Mouse (Mus musculus) CH12.LX (cell line): ENCODE measurements around the gene Cdh18. TPM values are rescaled to one million over a fixed set of nuclear protein-coding genes. Genes with fewer than 3 reads are reported as not detected.

Source experiments
- DNase-seq: peaks from one replicate; pipeline ENCODE4 v3.0.0-alpha.2; 2013; ENCODE audit errors: extremely low read depth
- H3K27ac ChIP-seq: 2 replicates; pipeline ENCODE4 v1.5.1; 2012; ENCODE audit warnings: low read depth, mild to moderate bottlenecking, control low read depth, moderate library complexity; ENCODE audit not compliant: insufficient read depth
- H3K27me3 ChIP-seq: replicated peaks from 2 replicates; pipeline ENCODE3; 2012; ENCODE audit warnings: inconsistent platforms
- H3K36me3 ChIP-seq, 2 experiments: replicated peaks in 1 of 2; 2 replicates each; pipeline versions ENCODE3 to v1.6.1; 2012; ENCODE audit warnings: inconsistent platforms in 1 of 2, low read length in 1 of 2, mild to moderate bottlenecking in 1 of 2, mixed read lengths in 1 of 2, moderate library complexity in 1 of 2; ENCODE audit not compliant: control insufficient read depth in 1 of 2, insufficient read depth in 1 of 2
- H3K4me1 ChIP-seq, 2 experiments: 2 replicates each; pipeline ENCODE4 v1.6.1; 2012; ENCODE audit warnings: inconsistent platforms in 1 of 2, moderate library complexity in 1 of 2; ENCODE audit not compliant: insufficient read depth in 2 of 2, control insufficient read depth in 1 of 2
- H3K4me2 ChIP-seq: 2 replicates; pipeline ENCODE4 v1.6.1; 2012; ENCODE audit warnings: low read depth, mild to moderate bottlenecking, control low read depth; ENCODE audit not compliant: poor library complexity, insufficient read depth, severe bottlenecking
- H3K4me3 ChIP-seq, 3 experiments: fragments of 150-350 bp in 1 of 3; sonication (generic) in 1 of 3; replicated peaks in 1 of 3; 2 replicates each; pipeline versions ENCODE3 to v1.5.1; 2011 to 2012; ENCODE audit warnings: low read depth in 2 of 3, low read length in 2 of 3, mild to moderate bottlenecking in 2 of 3, moderate library complexity in 2 of 3, control low read depth in 1 of 3, improper control_type of control experiment in 1 of 3, inconsistent platforms in 1 of 3, mixed read lengths in 1 of 3; ENCODE audit not compliant: poor library complexity in 1 of 3
- H3K79me2 ChIP-seq: replicated peaks from 2 replicates; pipeline ENCODE4 v1.6.1; 2012; ENCODE audit warnings: mild to moderate bottlenecking, moderate library complexity; ENCODE audit not compliant: control insufficient read depth, poor library complexity, insufficient read depth, severe bottlenecking; ENCODE audit errors: extremely low read depth
- H3K9ac ChIP-seq: 2 replicates; pipeline ENCODE4 v1.6.1; 2012; ENCODE audit warnings: low read depth, mild to moderate bottlenecking, control low read depth, moderate library complexity; ENCODE audit not compliant: insufficient read depth
- H3K9me3 ChIP-seq: replicated peaks from 2 replicates; pipeline ENCODE3; 2012; ENCODE audit warnings: low read length, inconsistent platforms, mixed read lengths
- BHLHE40 ChIP-seq: IDR thresholded peaks from 2 replicates; pipeline ENCODE4 v1.6.1; 2011; ENCODE audit warnings: mild to moderate bottlenecking, low read depth, low read length, improper control_type of control experiment
- CHD1 ChIP-seq: IDR thresholded peaks from 2 replicates; pipeline ENCODE4 v1.6.1; 2012; ENCODE audit warnings: low read depth, low read length, improper control_type of control experiment, inconsistent platforms
- EP300 ChIP-seq: IDR thresholded peaks from 2 replicates; pipeline ENCODE4 v1.6.1; 2011; ENCODE audit warnings: low read length, improper control_type of control experiment
- GABPA ChIP-seq: IDR thresholded peaks from 2 replicates; pipeline ENCODE4 v1.6.1; 2012; ENCODE audit warnings: low read depth, low read length, improper control_type of control experiment, inconsistent platforms; ENCODE audit not compliant: insufficient replicate concordance
- IRF4 ChIP-seq: IDR thresholded peaks from 2 replicates; pipeline ENCODE4 v1.6.1; 2014; ENCODE audit warnings: low read depth, mild to moderate bottlenecking, inconsistent platforms, low read length, improper control_type of control experiment
- JUN ChIP-seq: IDR thresholded peaks from 2 replicates; pipeline ENCODE4 v1.6.1; 2011; ENCODE audit warnings: low read depth, mild to moderate bottlenecking, low read length, improper control_type of control experiment, moderate library complexity; ENCODE audit not compliant: insufficient read depth
- KAT2A ChIP-seq: IDR thresholded peaks from 2 replicates; pipeline ENCODE4 v1.6.1; 2012; ENCODE audit warnings: low read length, improper control_type of control experiment, inconsistent platforms; ENCODE audit not compliant: insufficient replicate concordance
- MAFK ChIP-seq: IDR thresholded peaks from 2 replicates; pipeline ENCODE4 v1.6.1; 2011; ENCODE audit warnings: low read length, improper control_type of control experiment; ENCODE audit not compliant: insufficient replicate concordance
- MAX ChIP-seq: IDR thresholded peaks from 2 replicates; pipeline ENCODE4 v1.6.1; 2011; ENCODE audit warnings: low read length, improper control_type of control experiment
- MAZ ChIP-seq: IDR thresholded peaks from 2 replicates; pipeline ENCODE4 v1.6.1; 2012; ENCODE audit warnings: low read depth, mild to moderate bottlenecking, inconsistent platforms, low read length, improper control_type of control experiment, moderate library complexity
- MEF2A ChIP-seq: IDR thresholded peaks from 2 replicates; pipeline ENCODE4 v1.6.1; 2014; ENCODE audit warnings: low read depth, mild to moderate bottlenecking, inconsistent platforms, low read length, improper control_type of control experiment, borderline replicate concordance
- MXI1 ChIP-seq: IDR thresholded peaks from 2 replicates; pipeline ENCODE4 v1.6.1; 2011; ENCODE audit warnings: mild to moderate bottlenecking, low read depth, low read length, improper control_type of control experiment
- MYC ChIP-seq: IDR thresholded peaks from 2 replicates; pipeline ENCODE4 v1.6.1; 2011; ENCODE audit warnings: low read depth, mild to moderate bottlenecking, improper control_type of control experiment, low read length
- NELFE ChIP-seq: IDR thresholded peaks from 2 replicates; pipeline ENCODE4 v1.6.1; 2011; ENCODE audit warnings: low read depth, low read length, improper control_type of control experiment
- NRF1 ChIP-seq: IDR thresholded peaks from 2 replicates; pipeline ENCODE4 v1.6.1; 2014; ENCODE audit warnings: low read depth, mild to moderate bottlenecking, inconsistent platforms, low read length, improper control_type of control experiment, moderate library complexity
- PAX5 ChIP-seq: IDR thresholded peaks from 2 replicates; pipeline ENCODE4 v1.6.1; 2012; ENCODE audit warnings: low read length, inconsistent platforms, mixed read lengths
- POLR2AphosphoS2 ChIP-seq: IDR thresholded peaks from 2 replicates; pipeline ENCODE4 v1.6.1; 2011; ENCODE audit warnings: low read depth, low read length, improper control_type of control experiment
- RCOR1 ChIP-seq: conservative IDR thresholded peaks from 2 replicates; pipeline ENCODE4 v1.6.1; 2012; ENCODE audit warnings: low read depth, mild to moderate bottlenecking, inconsistent platforms, low read length, improper control_type of control experiment
- USF1 ChIP-seq: IDR thresholded peaks from 2 replicates; pipeline ENCODE4 v1.6.1; 2014; ENCODE audit warnings: low read depth, mild to moderate bottlenecking, inconsistent platforms, low read length, improper control_type of control experiment
- ZC3H11A ChIP-seq: IDR thresholded peaks from 2 replicates; pipeline ENCODE4 v1.6.1; 2012; ENCODE audit warnings: low read depth, mild to moderate bottlenecking, inconsistent platforms, low read length, improper control_type of control experiment
- ZMIZ1 ChIP-seq: IDR thresholded peaks from 2 replicates; pipeline ENCODE4 v1.6.1; 2012; ENCODE audit warnings: low read depth, mild to moderate bottlenecking, inconsistent platforms, low read length, improper control_type of control experiment
- dilution Hi-C: fragments of 300-500 bp; cut with MboI; formaldehyde crosslinking; loops from 2 replicates; pipeline ENCODE4 v1.14.3; 2020; ENCODE audit warnings: low sequenced_read_pairs; ENCODE audit not compliant: extremely low pct_unique_long_range_greater_than_20kb, extremely low pct_ligation_motif_present
- in situ Hi-C: fragments of 300-500 bp; cut with MboI; formaldehyde crosslinking; loops from 3 replicates; pipeline ENCODE4 v1.14.3; 2019; ENCODE audit warnings: low sequenced_read_pairs, low pct_ligation_motif_present, low pct_unique_long_range_greater_than_20kb, mixed read lengths
- polyA plus RNA-seq: library from polyadenylated mRNA; unstranded; fragments of >175 nt; gene quantifications from 2 replicates; pipeline ENCODE4 v1.2.1, GENCODE M21; 2012; ENCODE audit warnings: low read depth; ENCODE audit not compliant: insufficient read length
- total RNA-seq, 2 experiments: library from RNA; depleted of rRNA; stranded (reverse); fragments of 300-350 nt in 1 of 2; fragments of >200 nt in 1 of 2; gene quantifications; 2 replicates each; pipeline ENCODE4 v1.2.3; 2012 to 2014

Gene Cdh18
- total and polyA plus RNA-seq, 3 experiments: not detected

GRCm38 (mm10) chr15:23403792-23404191, 855.0 kb downstream of the Cdh18 start:
- dilution Hi-C loops: no loop called here
- H3K4me2 ChIP-seq: no peak overlapping the region
- no peak overlapping the region for H3K27ac ChIP-seq
- no peak for DNase-seq
- H3K79me2 ChIP-seq: no peaks in the 10 kb centered on the region
- TF ChIP-seq MXI1 (no peak), GABPA (no peak), BHLHE40 (no peak), MAFK (no peak), JUN (no peak), PAX5 (no peak), NELFE (no peak), NRF1 (no peak), EP300 (no peak), MAX (no peak), MAZ (no peak), MYC (no peak), CHD1 (no peak), IRF4 (no peak), USF1 (no peak), RCOR1 (no peak), ZC3H11A (no peak), ZMIZ1 (no peak)
- H3K36me3 ChIP-seq: no peaks in the 10 kb centered on the region
- H3K9ac ChIP-seq: no peak overlapping the region
- H3K4me3 ChIP-seq: no peak overlapping the region
- H3K27me3 ChIP-seq: no peaks in the 10 kb centered on the region
- in situ Hi-C loops: no loop called here
- peaks cover 26% of the 10 kb centered on the region for H3K9me3 ChIP-seq
- no peaks in the 10 kb centered on the region for H3K4me1 ChIP-seq

GRCm38 (mm10) chr15:23408256-23408655, 859.4 kb downstream of the Cdh18 start:
- Histone ChIP-seq H3K36me3 (no peaks in the 10 kb centered on the region), H3K4me1 (no peaks in the 10 kb centered on the region), H3K4me2 (no peak overlapping the region), H3K9ac (no peak overlapping the region), H3K4me3 (no peak overlapping the region), H3K9me3 (peaks cover 34% of the 10 kb centered on the region), H3K27me3 (no peaks in the 10 kb centered on the region), H3K79me2 (no peaks in the 10 kb centered on the region), H3K27ac (no peak overlapping the region)
- TF ChIP-seq MEF2A (no peak), RCOR1 (no peak), KAT2A (no peak), POLR2AphosphoS2 (no peak), MAX (no peak)
- in situ Hi-C loops (no loop called here), dilution Hi-C loops (no loop called here)
- no peak for DNase-seq
